Mouse (Mus musculus) heart, embryonic 12.5 days (tissue): ENCODE data around the gene Samd14. TPM values are rescaled to one million over a fixed set of nuclear protein-coding genes. Genes with fewer than 3 reads are reported as not detected.

ENCODE experiments used
- ATAC-seq: fragments of 200-750 bp; cut with Nextera tagmentation; 2 replicates; pipeline ENCODE4 v1.8.0; 2017; ENCODE audit warnings: moderate TSS enrichment, moderate library complexity; ENCODE audit not compliant: insufficient number of reproducible peaks, low FRiP score
- H3K27ac ChIP-seq: fragments of 300-500 bp; sonication (generic); 2 replicates; pipeline ENCODE4 v1.5.1; 2016; ENCODE audit warnings: mild to moderate bottlenecking, moderate library complexity; ENCODE audit not compliant: poor library complexity, severe bottlenecking
- H3K27me3 ChIP-seq: fragments of 300-500 bp; sonication (generic); replicated peaks from 2 replicates; pipeline ENCODE4 v1.6.1; 2016; ENCODE audit warnings: mild to moderate bottlenecking, moderate library complexity
- H3K36me3 ChIP-seq: fragments of 300-500 bp; sonication (generic); 2 replicates; pipeline ENCODE4 v1.6.1; 2016; ENCODE audit warnings: mild to moderate bottlenecking, moderate library complexity
- H3K4me1 ChIP-seq: fragments of 300-500 bp; sonication (generic); replicated peaks from 2 replicates; pipeline ENCODE4 v1.6.1; 2016; ENCODE audit warnings: mild to moderate bottlenecking
- H3K4me2 ChIP-seq: fragments of 300-500 bp; sonication (generic); 2 replicates; pipeline ENCODE4 v1.6.1; 2016; ENCODE audit warnings: mild to moderate bottlenecking, moderate library complexity
- H3K4me3 ChIP-seq: fragments of 300-500 bp; sonication (generic); 2 replicates; pipeline ENCODE4 v1.5.1; 2016; ENCODE audit warnings: mild to moderate bottlenecking
- H3K9ac ChIP-seq: fragments of 300-500 bp; sonication (generic); 2 replicates; pipeline ENCODE4 v1.6.1; 2016; ENCODE audit warnings: mild to moderate bottlenecking, moderate library complexity
- H3K9me3 ChIP-seq: fragments of 300-500 bp; sonication (generic); replicated peaks from 2 replicates; pipeline ENCODE4 v1.6.1; 2016; ENCODE audit warnings: mild to moderate bottlenecking, moderate library complexity
- WGBS: fragments of 180-500 bp; shearing (Covaris S2); methylation state at CpG from one replicate; pipeline ENCODE4 v1.1.7; 2016; 5-methylcytosine and 5-hydroxymethylcytosine counted together
- polyA plus RNA-seq: library from polyadenylated mRNA; unstranded; fragments of >200 nt; fragmentation: Nextera tagmentation; extraction: Ambion mirVana; gene quantifications from 2 replicates; pipeline ENCODE4 v1.2.1, GENCODE M21; 2016

Samd14 gene
- polyA plus RNA-seq, 1 experiment from 2014 or later: 16.5 TPM

DNA sequence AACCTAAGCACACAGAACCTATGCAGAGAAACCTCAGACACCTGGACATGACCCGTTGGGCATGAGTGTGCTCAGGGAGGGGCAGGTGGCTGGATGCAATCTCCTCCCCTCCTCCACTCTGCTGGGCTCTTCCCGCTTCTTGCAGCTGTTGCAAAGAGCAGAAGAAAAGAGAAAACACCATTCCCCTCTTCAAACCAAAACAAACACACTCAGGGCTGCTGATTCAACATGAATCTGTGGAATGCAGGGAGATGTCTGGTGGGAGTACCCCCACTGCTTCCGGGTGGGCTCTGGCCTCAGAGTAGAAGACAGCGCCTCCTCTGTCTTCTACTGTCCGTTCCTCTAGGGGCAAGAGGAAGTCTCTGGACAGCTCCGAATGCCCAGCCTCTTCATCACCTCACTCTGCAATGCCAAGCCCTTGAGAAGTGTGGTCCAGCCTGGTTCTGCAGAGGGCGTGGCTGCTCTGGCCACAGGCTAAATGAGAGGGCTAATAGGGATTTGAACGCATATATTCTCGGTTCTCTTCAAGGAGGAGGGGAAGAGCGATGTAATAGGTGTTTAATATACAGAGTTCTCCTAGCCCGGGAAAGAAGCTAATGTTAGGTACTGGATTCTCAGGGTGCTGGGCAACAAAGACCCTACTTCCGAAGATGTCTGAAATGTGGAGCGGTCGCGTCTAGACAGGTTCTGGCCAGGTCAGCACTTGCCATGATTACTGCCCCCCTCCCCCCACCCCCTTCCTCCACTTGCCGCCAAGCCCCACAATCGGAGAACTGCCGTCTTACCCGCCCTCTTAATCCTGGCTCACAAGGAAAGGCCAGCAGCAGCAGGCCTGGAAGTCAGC lies 65.7 kb downstream of the Samd14 start:
- Histone ChIP-seq H3K4me1 (peaks cover 82% of the 10 kb centered on the region), H3K9me3 (no peaks in the 10 kb centered on the region), H3K4me3 (peak overlapping the region; percentile 78), H3K27me3 (peaks cover 10% of the 10 kb centered on the region), H3K27ac (peak overlapping the region; percentile 75; the same call in 1 of the 2 replicates), H3K36me3 (no peaks in the 10 kb centered on the region), H3K4me2 (peak overlapping the region; percentile 87), H3K9ac (peak overlapping the region; percentile 87)
- no peak for ATAC-seq
- WGBS: 5% methylated on average over 19 of the region's 19 CpGs

Other genes with a start within 250 kb of the Samd14 start
- gene Tmem92, start 227.2 kb upstream of the Samd14 start, polyA plus RNA-seq: not detected in 2 replicates
- 404 and 446 TPM in 2 replicates for gene Col1a1, start 73.7 kb upstream of the Samd14 start, polyA plus RNA-seq
- gene Hils1, start 42.3 kb upstream of the Samd14 start, polyA plus RNA-seq: 0.30 TPM in 1 of 2 replicates, not detected in the other
- 20.6 and 26.6 TPM in 2 replicates for gene Sgca, start 33.6 kb upstream of the Samd14 start, polyA plus RNA-seq
- 10.4 and 12.2 TPM in 2 replicates for gene Ppp1r9b, start 18.8 kb upstream of the Samd14 start, polyA plus RNA-seq
- gene Pdk2, start 31.5 kb downstream of the Samd14 start, polyA plus RNA-seq: 65.1 and 68.3 TPM in 2 replicates
- 11.8 and 12.1 TPM in 2 replicates for gene Itga3, start 66.9 kb downstream of the Samd14 start, polyA plus RNA-seq
- gene Dlx3, start 110.2 kb downstream of the Samd14 start, polyA plus RNA-seq: 0.12 and 0.41 TPM in 2 replicates
- gene Dlx4, start 136.4 kb downstream of the Samd14 start, polyA plus RNA-seq: 0.14 TPM in 1 of 2 replicates, not detected in the other